Mouse (Mus musculus): ENCODE measurements around the gene Il17rc.
A peak's percentile ranks its signal among the peaks of the same experiment; 100 is the strongest.

DNA sequence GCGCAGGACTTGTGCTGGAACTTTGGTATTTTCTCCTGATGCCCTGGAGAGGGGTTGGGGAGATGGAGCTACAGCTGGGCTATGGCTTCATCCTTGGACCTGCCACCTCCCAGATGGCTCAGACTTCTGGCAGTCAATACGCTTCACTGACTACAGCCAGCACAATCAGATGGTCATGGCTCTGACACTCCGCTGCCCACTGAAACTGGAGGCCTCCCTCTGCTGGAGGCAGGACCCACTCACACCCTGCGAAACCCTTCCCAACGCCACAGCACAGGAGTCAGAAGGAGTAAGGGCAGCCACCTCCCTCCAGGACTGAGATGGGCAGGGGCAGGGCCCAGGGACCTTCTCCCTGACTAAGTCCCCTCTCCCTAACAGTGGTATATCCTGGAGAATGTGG is 5.6 kb upstream of the Il17rc start:
- TF ChIP-seq CTCF (IDR thresholded peaks at IDR 0.05) (peak; percentile 57), EP300 (IDR thresholded peaks at IDR 0.05) (no peak)

Data from lung, postnatal 0 days (tissue).